Mouse (Mus musculus) lung, embryonic 14.5 days (tissue): ENCODE measurements around the gene Cyp2c50. TPM values are rescaled to one million over a fixed set of nuclear protein-coding genes. Genes with fewer than 3 reads are reported as not detected.
"Not testable (repeated sequence)": the region's sequence is repeated elsewhere in the genome, so short reads cannot be mapped to it uniquely, and the experiment has no call there.

ENCODE experiments used
- ATAC-seq: fragments of 200-750 bp; cut with Nextera tagmentation; 2 replicates; pipeline ENCODE4 v1.8.0; 2017; ENCODE audit warnings: mild to moderate bottlenecking, moderate TSS enrichment, moderate library complexity; ENCODE audit not compliant: insufficient read depth
- DNase-seq: peaks from one replicate; pipeline ENCODE4 v3.0.0-alpha.2; 2015
- H3K27ac ChIP-seq: fragments of 300-500 bp; sonication (generic); 2 replicates; pipeline ENCODE4 v1.5.1; 2014; ENCODE audit warnings: low read depth, mild to moderate bottlenecking, moderate library complexity
- H3K27me3 ChIP-seq: fragments of 300-500 bp; sonication (generic); 2 replicates; pipeline ENCODE4 v1.6.1; 2014; ENCODE audit warnings: low read length, control low read depth; ENCODE audit not compliant: insufficient read depth
- H3K36me3 ChIP-seq: fragments of 300-500 bp; sonication (generic); 2 replicates; pipeline ENCODE4 v1.6.1; 2014; ENCODE audit warnings: control low read depth; ENCODE audit not compliant: insufficient read depth
- H3K4me1 ChIP-seq: fragments of 300-500 bp; sonication (generic); 2 replicates; pipeline ENCODE4 v1.6.1; 2014; ENCODE audit warnings: antibody characterized with exemption, control low read depth; ENCODE audit not compliant: insufficient read depth
- H3K4me2 ChIP-seq: fragments of 300-500 bp; sonication (generic); 2 replicates; pipeline ENCODE4 v1.6.1; 2014; ENCODE audit warnings: mild to moderate bottlenecking
- H3K4me3 ChIP-seq: fragments of 300-500 bp; sonication (generic); 2 replicates; pipeline ENCODE4 v1.5.1; 2014; ENCODE audit warnings: low read depth, low read length
- H3K9ac ChIP-seq: fragments of 300-500 bp; sonication (generic); 2 replicates; pipeline ENCODE4 v1.6.1; 2014
- H3K9me3 ChIP-seq: fragments of 300-500 bp; sonication (generic); 2 replicates; pipeline ENCODE4 v1.6.1; 2016; ENCODE audit warnings: low read depth, low read length, control low read depth
- CTCF ChIP-seq: IDR thresholded peaks from 2 replicates; pipeline ENCODE4 v1.5.1; 2016; ENCODE audit warnings: antibody characterized with exemption, low read depth
- WGBS: fragments of 180-500 bp; shearing (Covaris S2); extraction: QIAGEN DNeasy Blood & Tissue Kit; methylation state at CpG from one replicate; pipeline ENCODE4 v1.1.7; 2014; 5-methylcytosine and 5-hydroxymethylcytosine counted together
- polyA plus RNA-seq: library from polyadenylated mRNA; unstranded; fragments of >200 nt; fragmentation: Nextera tagmentation; extraction: Ambion mirVana; gene quantifications from 2 replicates; pipeline ENCODE4 v1.2.1, GENCODE M21; 2014

Cyp2c50 gene
- polyA plus RNA-seq = not detected in 2 replicates

DNA sequence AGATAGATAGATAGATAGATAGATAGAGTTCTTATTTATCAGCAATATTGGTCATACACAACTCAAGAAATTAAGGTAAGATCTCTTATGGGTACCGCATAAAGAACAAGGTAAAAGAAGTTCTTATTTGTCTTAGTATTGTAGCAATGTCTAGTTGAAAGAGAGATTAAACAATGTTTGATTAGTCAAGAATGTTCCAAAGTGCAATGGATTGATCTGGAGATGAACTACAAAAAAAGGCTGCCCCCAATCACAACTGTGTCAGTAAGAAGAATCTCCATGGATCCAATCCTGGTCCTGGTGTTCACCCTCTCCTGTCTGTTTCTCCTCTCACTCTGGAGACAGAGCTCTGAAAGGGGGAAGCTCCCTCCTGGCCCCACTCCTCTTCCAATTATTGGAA, at the start of gene Cyp2c50:
Gene Cyp2c50, plus strand, starts transcription at position 268 of the 400 bp plus-strand sequence.
- WGBS = 92% methylated on average over 1 of the region's 1 CpGs
- DNase-seq, H3K4me3 ChIP-seq, H3K27ac ChIP-seq, H3K4me2 ChIP-seq, H3K9ac ChIP-seq, ATAC-seq, H3K27me3 ChIP-seq, H3K9me3 ChIP-seq, H3K36me3 ChIP-seq, H3K4me1 ChIP-seq: not testable (repeated sequence)

DNA sequence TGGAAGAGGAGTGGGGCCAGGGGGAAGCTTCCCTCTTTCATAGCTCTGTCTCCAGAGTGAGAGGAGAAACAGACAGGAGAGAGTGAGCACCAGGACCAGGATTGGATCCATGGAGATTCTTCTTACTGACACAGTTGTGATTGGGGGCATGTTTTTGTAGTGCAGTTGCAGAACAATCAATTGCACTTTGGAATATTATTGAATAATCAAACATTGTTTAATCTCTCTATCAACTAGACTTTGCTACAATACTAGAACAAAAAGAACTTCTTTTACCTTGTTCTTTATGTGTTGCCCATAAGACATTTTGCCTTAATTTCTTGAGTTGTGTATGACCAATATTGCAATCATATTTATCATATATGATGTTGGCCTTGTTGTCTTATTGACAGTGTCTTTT, 15.8 kb upstream of the Cyp2c50 start, which contains the start of gene Cyp2c54:
Gene Cyp2c54, minus strand, starts transcription at position 127 of the 400 bp plus-strand sequence.
- no peaks in the 10 kb centered on the region for H3K27me3 ChIP-seq
- no peaks in the 10 kb centered on the region for H3K4me1 ChIP-seq
- no peak for TF ChIP-seq CTCF
- no peak within 1 kb of the TSS for H3K4me3 ChIP-seq
- H3K36me3 ChIP-seq = no peaks in the 10 kb centered on the region
- DNase-seq = no peak
- no peak within 1 kb of the TSS for H3K27ac ChIP-seq
- no peak for ATAC-seq
- no peak within 1 kb of the TSS for H3K4me2 ChIP-seq
- H3K9me3 ChIP-seq = no peaks in the 10 kb centered on the region
- no peak within 1 kb of the TSS for H3K9ac ChIP-seq

DNA sequence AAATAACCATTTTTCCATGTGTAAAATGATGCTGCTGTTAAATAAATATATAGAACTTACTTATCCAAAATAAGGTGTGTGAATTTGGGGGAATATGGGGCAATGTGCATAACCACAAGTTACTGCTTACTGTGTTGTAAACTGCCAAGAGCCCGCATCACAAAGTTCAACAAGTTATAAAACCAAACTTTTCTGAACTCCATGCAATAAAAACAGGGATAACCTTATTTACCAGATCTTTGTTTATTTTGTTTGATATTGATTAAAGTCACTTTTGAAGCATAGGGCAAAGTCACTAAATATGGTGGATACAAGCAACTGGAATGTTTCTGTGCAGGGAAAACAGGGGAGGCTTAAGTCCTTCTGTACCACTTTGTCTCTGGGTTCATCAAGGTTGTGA, 1.1 kb upstream of the Cyp2c50 start:
- DNase-seq (no peak), ATAC-seq (no peak)
- no peak overlapping the region for H3K9ac ChIP-seq
- no peaks in the 10 kb centered on the region for H3K4me1 ChIP-seq
- no peak for TF ChIP-seq CTCF
- H3K4me3 ChIP-seq = no peak overlapping the region
- 82% methylated on average over 1 of the region's 1 CpGs for WGBS
- H3K27ac ChIP-seq = no peak overlapping the region
- no peak overlapping the region for H3K4me2 ChIP-seq
- H3K9me3 ChIP-seq = no peaks in the 10 kb centered on the region
- no peaks in the 10 kb centered on the region for H3K27me3 ChIP-seq
- H3K36me3 ChIP-seq = no peaks in the 10 kb centered on the region

DNA sequence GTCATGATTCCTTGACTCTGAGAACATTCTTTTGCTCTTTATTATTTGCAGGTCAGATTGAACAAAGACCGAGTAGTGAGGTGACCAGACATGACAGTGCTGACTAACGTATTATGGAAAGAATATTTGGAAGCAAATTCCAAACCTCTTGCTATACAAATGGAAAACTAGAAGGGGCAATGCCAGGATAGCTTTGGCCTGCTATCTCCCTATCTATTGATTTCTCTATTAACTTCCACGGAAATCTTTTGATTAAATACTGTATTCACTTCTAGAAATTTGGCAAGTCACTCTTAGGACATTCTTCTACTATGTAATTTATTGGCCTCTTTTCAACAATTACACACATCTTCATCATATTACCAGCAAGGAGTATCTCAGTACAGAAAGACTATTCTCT, 1.6 kb downstream of the Cyp2c50 start:
- no peak overlapping the region for H3K27ac ChIP-seq
- WGBS = 68% methylated on average over 3 of the region's 3 CpGs
- ATAC-seq = no peak

DNA sequence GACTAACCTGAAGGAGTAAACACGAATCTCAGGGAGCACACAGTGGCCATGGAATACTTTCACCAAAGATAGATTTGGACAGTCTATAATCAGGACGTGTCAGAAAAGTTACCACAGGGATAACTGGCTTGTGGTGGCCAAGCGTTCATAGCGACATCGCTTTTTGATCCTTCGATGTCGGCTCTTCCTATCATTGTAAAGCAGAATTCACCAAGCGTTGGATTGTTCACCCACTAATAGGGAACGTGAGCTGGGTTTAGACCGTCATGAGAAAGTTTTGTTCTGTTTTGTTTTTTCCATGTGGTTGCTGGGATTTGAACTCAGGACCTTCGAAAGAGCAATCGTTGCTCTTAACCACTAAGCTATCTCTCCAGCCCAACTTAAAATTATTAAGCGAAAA, 30.1 kb downstream of the Cyp2c50 start:
- H3K9me3 ChIP-seq, H3K9ac ChIP-seq, H3K36me3 ChIP-seq, H3K27ac ChIP-seq, ATAC-seq, H3K4me3 ChIP-seq, H3K4me2 ChIP-seq, H3K4me1 ChIP-seq, H3K27me3 ChIP-seq, DNase-seq: not testable (repeated sequence)
- WGBS = 79% methylated on average over 13 of the region's 13 CpGs

More for the DNA sequence above, 1.6 kb downstream of the Cyp2c50 start:
- no peaks in the 10 kb centered on the region for H3K36me3 ChIP-seq
- H3K27me3 ChIP-seq = no peaks in the 10 kb centered on the region
- no peak overlapping the region for H3K4me3 ChIP-seq
- DNase-seq = no peak
- no peaks in the 10 kb centered on the region for H3K9me3 ChIP-seq
- no peak overlapping the region for H3K4me2 ChIP-seq
- no peak overlapping the region for H3K9ac ChIP-seq
- no peaks in the 10 kb centered on the region for H3K4me1 ChIP-seq
- TF ChIP-seq CTCF = no peak

DNA sequence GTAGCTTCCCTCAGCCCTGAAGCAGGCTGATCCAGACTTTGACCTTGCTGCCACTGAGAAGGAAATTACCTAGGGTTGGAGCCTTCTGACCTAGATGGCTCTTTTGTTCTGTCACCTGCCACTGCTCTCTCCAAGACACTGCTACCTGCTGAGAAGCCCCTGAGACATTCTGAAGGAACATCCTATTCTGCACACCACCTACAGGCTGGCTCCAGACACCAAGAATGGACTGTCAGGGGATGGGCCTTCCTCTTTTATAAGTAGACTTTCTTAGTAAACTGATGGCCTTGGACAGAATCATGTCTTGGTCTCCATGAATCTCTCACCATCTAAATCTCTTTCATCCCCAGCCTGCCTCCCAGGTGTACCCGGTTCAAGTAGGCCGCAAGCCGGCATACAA, 35.7 kb downstream of the Cyp2c50 start:
- H3K9me3 ChIP-seq, ATAC-seq, DNase-seq, H3K4me2 ChIP-seq, H3K4me1 ChIP-seq, H3K4me3 ChIP-seq, H3K27ac ChIP-seq, H3K36me3 ChIP-seq, H3K9ac ChIP-seq, H3K27me3 ChIP-seq: not testable (repeated sequence)
- 77% methylated on average over 3 of the region's 3 CpGs for whole genome bisulfite sequencing

DNA sequence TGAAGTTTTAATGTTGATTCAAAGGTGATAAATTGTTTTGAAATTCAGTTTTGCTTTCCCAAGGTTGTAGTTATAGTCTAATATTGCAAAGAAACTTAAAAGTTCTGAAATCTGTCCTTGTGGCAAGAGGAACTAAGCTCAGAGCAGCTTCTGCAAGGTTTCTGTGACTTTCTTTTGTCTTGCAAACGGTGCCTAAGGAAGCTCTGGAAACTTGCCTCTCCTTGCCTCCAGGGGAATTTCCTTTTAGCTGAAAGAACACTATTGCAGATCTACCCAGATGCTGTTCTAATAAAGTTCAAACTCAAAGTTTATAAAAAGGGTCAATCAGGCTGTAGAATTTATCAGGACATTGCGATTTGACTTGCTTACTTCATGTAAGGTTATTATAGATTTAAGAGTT, 37.5 kb downstream of the Cyp2c50 start:
- WGBS = 38% methylated on average over 2 of the region's 2 CpGs
- not testable (repeated sequence) for H3K27me3 ChIP-seq, H3K27ac ChIP-seq, H3K9ac ChIP-seq, H3K9me3 ChIP-seq, H3K36me3 ChIP-seq, H3K4me3 ChIP-seq, DNase-seq, H3K4me1 ChIP-seq, H3K4me2 ChIP-seq, ATAC-seq

Other genes with a start within 250 kb of the Cyp2c50 start
- gene Cyp2c69, start 202.9 kb upstream of the Cyp2c50 start, polyA plus RNA-seq = not detected in 2 replicates
- gene Cyp2c37, start 97.3 kb upstream of the Cyp2c50 start, polyA plus RNA-seq = not detected in 2 replicates
- not detected in 2 replicates for gene Cyp2c54, start 15.9 kb upstream of the Cyp2c50 start, polyA plus RNA-seq
- not detected in 2 replicates for gene Cyp2c70, start 97.6 kb downstream of the Cyp2c50 start, polyA plus RNA-seq
- 130 and 135 TPM in 2 replicates for gene Pdlim1, start 182.2 kb downstream of the Cyp2c50 start, polyA plus RNA-seq